Mouse (Mus musculus) gastrocnemius, adult 18-20 months (tissue): ENCODE measurements around the gene Sppl3. TPM values are rescaled to one million over a fixed set of nuclear protein-coding genes. Genes with fewer than 3 reads are reported as not detected.

Experiments used
- DNase-seq: peaks from one replicate; pipeline ENCODE4 v3.0.0; 2021; ENCODE audit warnings: low spot score
- long read RNA-seq, 2 experiments: library from polyadenylated mRNA; stranded (forward); transcript quantifications; one replicate each; pipeline ENCODE4 v2.0.0; 2021
- total RNA-seq, 2 experiments: library from RNA; stranded (reverse); gene quantifications; 2 replicates each; pipeline ENCODE4 v1.2.3; 2021

The Sppl3 gene
- 10 to 100 TPM; 17.7 to 20.4 TPM for total RNA-seq
- long read RNA-seq, experiment 1, transcript Sppl3-201 (11 exons, 3,204 nt), result major isoform, 103 of 115 reads
- long read RNA-seq, experiment 1, partial matches to known transcripts, result 3 of 115 reads
- long read RNA-seq, experiment 1, other reads (novel, unspliced or antisense), result 9 of 115 reads
- long read RNA-seq, experiment 2, transcript Sppl3-201 (11 exons, 3,204 nt), result major isoform, 59 of 72 reads
- long read RNA-seq, experiment 2, partial matches to known transcripts, result 1 of 72 reads
- long read RNA-seq, experiment 2, other reads (novel, unspliced or antisense), result 12 of 72 reads

GRCm38 (mm10) chr5:115010577-115011216 is at the start of gene Sppl3:
Gene Sppl3, plus strand, starts transcription at chr5:115011137.
- DNase-seq, result peak; percentile 89

GRCm38 (mm10) chr5:114961590-114962360 is 49.2 kb upstream of the Sppl3 start:
- DNase-seq, result no peak

GRCm38 (mm10) chr5:114964315-114964966 is 46.5 kb upstream of the Sppl3 start:
- peak; percentile 25 for DNase-seq

- no peak for DNase-seq
These were observed 45.7 kb upstream of the Sppl3 start for GRCm38 (mm10) chr5:114964967-114965898.

- no peak for DNase-seq
These were observed 43.2 kb upstream of the Sppl3 start for GRCm38 (mm10) chr5:114967523-114968268.

GRCm38 (mm10) chr5:114968651-114969050 is 42.3 kb upstream of the Sppl3 start:
- DNase-seq, result no peak

GRCm38 (mm10) chr5:114969064-114969463 is 41.9 kb upstream of the Sppl3 start:
- DNase-seq, result no peak

- DNase-seq, result no peak
These were observed 41.2 kb upstream of the Sppl3 start for GRCm38 (mm10) chr5:114969609-114970215.

- no peak for DNase-seq
These were observed 40.1 kb upstream of the Sppl3 start, which contains the start of gene Hnf1a for GRCm38 (mm10) chr5:114970824-114971227. Gene Hnf1a, minus strand, starts transcription at chr5:114971094.

GRCm38 (mm10) chr5:114972201-114972600 is 38.7 kb upstream of the Sppl3 start:
- no peak for DNase-seq

GRCm38 (mm10) chr5:114973131-114973530 is 37.8 kb upstream of the Sppl3 start:
- no peak for DNase-seq

- DNase-seq, result no peak
These were observed 34.0 kb upstream of the Sppl3 start for GRCm38 (mm10) chr5:114976935-114977334.

GRCm38 (mm10) chr5:114978473-114978872 is 32.5 kb upstream of the Sppl3 start:
- no peak for DNase-seq

GRCm38 (mm10) chr5:114978888-114979249 is 32.1 kb upstream of the Sppl3 start:
- DNase-seq, result no peak

GRCm38 (mm10) chr5:114979250-114980121 is 31.5 kb upstream of the Sppl3 start:
- DNase-seq, result peak; percentile 73

GRCm38 (mm10) chr5:114980122-114980748 is 30.7 kb upstream of the Sppl3 start:
- no peak for DNase-seq

- DNase-seq, result no peak
These were observed 28.9 kb upstream of the Sppl3 start for GRCm38 (mm10) chr5:114982001-114982400.

GRCm38 (mm10) chr5:114985074-114985473 is 25.9 kb upstream of the Sppl3 start:
- no peak for DNase-seq
